Mouse (Mus musculus): ENCODE data around the gene Gm3435. TPM values are rescaled to one million over a fixed set of nuclear protein-coding genes. Genes with fewer than 3 reads are reported as not detected.
"Not testable (repeated sequence)": the region's sequence is repeated elsewhere in the genome, so short reads cannot be mapped to it uniquely, and the experiment has no call there.

Gm3435 gene
- polyA plus RNA-seq, 1 experiment, result 7.6 TPM

DNA sequence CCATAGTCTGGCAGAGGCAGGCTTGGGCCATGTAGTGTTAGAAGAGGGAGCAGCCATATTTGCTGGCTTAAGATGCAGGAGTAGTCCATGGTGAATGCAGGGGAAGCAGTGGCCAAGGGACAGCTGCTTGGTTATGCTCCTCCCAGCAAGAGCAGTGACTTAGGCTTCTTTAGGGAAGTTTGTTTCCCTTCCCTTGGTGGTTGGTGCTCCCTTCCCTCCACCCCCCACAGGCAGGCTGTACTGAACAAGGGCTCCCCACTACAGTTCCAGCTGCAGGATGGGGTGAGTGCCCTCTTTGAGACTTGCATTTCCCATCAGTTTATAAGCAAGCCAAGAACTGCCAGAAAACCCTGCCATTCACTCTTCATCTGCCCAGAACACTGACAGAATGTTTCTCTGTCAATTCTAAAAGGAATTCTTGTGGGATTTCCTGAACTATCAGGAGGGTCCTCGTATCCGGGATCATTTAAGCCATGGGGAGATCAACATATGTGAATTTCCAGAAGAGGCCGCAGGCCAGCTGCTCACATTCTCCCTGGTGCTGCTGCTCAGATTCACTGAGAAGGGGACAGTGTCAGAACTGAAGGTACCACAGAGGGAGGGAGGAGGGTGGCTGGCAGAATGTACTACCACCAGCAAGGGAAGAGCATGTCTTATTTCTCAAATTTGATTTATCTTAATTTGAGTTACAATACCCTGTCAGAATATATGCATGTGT, 11.7 kb downstream of the Gm3435 start:
- not testable (repeated sequence) for H3K27ac ChIP-seq (ENCODE audit: insufficient read depth, low read length); H3K4me1 ChIP-seq (ENCODE audit: control insufficient read depth, insufficient read depth, low read length); H3K4me3 ChIP-seq (ENCODE audit: insufficient read depth, low read length)

GRCm38 (mm10) chr17:15023878-15024492, 14.0 kb downstream of the Gm3435 start:
- not testable (repeated sequence) for H3K4me3 ChIP-seq (ENCODE audit: insufficient read depth, low read length); H3K4me1 ChIP-seq (ENCODE audit: control insufficient read depth, insufficient read depth, low read length); H3K27ac ChIP-seq (ENCODE audit: insufficient read depth, low read length)

GRCm38 (mm10) chr17:15024502-15025193, 14.7 kb downstream of the Gm3435 start:
- not testable (repeated sequence) for H3K4me1 ChIP-seq (ENCODE audit: control insufficient read depth, insufficient read depth, low read length); H3K27ac ChIP-seq (ENCODE audit: insufficient read depth, low read length); H3K4me3 ChIP-seq (ENCODE audit: insufficient read depth, low read length)

- H3K27ac ChIP-seq (ENCODE audit: insufficient read depth, low read length); H3K4me3 ChIP-seq (ENCODE audit: insufficient read depth, low read length); H3K4me1 ChIP-seq (ENCODE audit: control insufficient read depth, insufficient read depth, low read length): not testable (repeated sequence)
These were observed 15.5 kb downstream of the Gm3435 start for GRCm38 (mm10) chr17:15025513-15025912.

DNA sequence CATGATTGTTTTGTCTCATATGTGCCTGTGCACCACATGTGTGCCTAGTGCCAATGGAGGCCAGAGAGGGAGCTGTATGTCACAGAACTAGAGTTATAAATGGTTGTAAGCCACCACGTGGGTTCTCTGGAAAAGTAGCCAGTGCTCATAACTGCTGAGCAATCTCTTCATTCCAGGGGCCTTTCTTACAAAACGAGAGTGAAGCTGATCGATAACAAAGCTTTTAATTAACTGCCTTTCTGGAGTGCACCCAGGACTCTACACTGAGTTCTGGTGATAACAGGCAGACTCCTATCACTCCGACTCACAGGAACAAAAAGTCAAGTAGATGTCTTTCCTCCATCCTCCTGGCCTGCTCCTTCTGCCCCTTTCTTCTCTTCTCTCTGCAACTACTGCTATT, 21.4 kb downstream of the Gm3435 start:
- not testable (repeated sequence) for H3K4me1 ChIP-seq (ENCODE audit: control insufficient read depth, insufficient read depth, low read length); H3K27ac ChIP-seq (ENCODE audit: insufficient read depth, low read length); H3K4me3 ChIP-seq (ENCODE audit: insufficient read depth, low read length)

- H3K27ac ChIP-seq (ENCODE audit: insufficient read depth, low read length); H3K4me1 ChIP-seq (ENCODE audit: control insufficient read depth, insufficient read depth, low read length); H3K4me3 ChIP-seq (ENCODE audit: insufficient read depth, low read length): not testable (repeated sequence)
These were observed 30.5 kb downstream of the Gm3435 start for GRCm38 (mm10) chr17:15040455-15040854.

DNA sequence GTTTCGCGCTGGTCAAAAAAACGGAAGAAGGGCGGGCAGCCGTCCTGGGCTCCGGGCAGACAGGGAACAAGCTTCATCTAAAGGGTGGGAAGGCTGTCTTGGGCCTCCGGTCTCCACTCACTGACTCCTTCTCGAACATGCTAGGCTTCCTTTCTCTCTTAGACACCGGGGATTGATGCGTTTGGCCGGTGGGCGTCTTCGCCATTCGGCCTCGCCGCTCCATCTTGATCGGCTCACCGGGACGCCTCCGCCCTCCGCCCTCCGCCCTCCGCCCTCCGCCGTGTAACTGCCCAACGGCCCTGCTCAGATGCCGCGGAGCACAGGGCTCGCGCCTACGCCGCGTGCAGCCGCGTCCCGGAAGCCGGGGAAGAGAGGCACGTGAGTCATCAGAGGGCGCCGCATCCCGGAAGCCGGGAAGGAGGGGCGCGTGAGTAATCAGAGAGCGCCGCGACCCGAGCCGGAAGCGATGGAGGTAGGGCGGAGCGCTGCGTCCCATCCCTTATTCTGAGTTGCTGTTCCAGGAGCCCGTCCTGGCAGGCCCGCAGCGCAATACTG, 31.3 kb downstream of the Gm3435 start, which contains the start of the genes Ermard, Tcte3 and Gm3448:
Gene Ermard, plus strand, starts transcription at position 34 of the 555 bp plus-strand sequence.
Gene Tcte3, minus strand, starts transcription at position 314 of the 555 bp plus-strand sequence.
Gene Gm3448, minus strand, starts transcription at position 363 of the 555 bp plus-strand sequence.
- not testable (repeated sequence) for H3K27ac ChIP-seq (ENCODE audit: insufficient read depth, low read length); H3K4me1 ChIP-seq (ENCODE audit: control insufficient read depth, insufficient read depth, low read length); H3K4me3 ChIP-seq (ENCODE audit: insufficient read depth, low read length)

GRCm38 (mm10) chr17:15050338-15050737, 40.4 kb downstream of the Gm3435 start:
- not testable (repeated sequence) for H3K27ac ChIP-seq (ENCODE audit: insufficient read depth, low read length); H3K4me3 ChIP-seq (ENCODE audit: insufficient read depth, low read length); H3K4me1 ChIP-seq (ENCODE audit: control insufficient read depth, insufficient read depth, low read length)

DNA sequence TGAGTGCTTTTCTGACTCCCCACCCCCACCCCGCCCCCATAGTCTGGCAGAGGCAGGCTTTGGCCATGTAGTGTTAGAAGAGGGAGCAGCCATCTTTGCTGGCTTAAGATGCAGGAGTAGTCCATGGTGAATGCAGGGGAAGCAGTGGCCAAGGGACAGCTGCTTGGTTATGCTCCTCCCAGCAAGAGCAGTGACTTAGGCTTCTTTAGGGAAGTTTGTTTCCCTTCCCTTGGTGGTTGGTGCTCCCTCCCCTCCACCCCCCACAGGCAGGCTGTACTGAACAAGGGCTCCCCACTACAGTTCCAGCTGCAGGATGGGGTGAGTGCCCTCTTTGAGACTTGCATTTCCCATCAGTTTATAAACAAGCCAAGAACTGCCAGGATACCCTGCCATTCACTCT, 42.8 kb downstream of the Gm3435 start:
- not testable (repeated sequence) for H3K4me3 ChIP-seq (ENCODE audit: insufficient read depth, low read length); H3K4me1 ChIP-seq (ENCODE audit: control insufficient read depth, insufficient read depth, low read length); H3K27ac ChIP-seq (ENCODE audit: insufficient read depth, low read length)

DNA sequence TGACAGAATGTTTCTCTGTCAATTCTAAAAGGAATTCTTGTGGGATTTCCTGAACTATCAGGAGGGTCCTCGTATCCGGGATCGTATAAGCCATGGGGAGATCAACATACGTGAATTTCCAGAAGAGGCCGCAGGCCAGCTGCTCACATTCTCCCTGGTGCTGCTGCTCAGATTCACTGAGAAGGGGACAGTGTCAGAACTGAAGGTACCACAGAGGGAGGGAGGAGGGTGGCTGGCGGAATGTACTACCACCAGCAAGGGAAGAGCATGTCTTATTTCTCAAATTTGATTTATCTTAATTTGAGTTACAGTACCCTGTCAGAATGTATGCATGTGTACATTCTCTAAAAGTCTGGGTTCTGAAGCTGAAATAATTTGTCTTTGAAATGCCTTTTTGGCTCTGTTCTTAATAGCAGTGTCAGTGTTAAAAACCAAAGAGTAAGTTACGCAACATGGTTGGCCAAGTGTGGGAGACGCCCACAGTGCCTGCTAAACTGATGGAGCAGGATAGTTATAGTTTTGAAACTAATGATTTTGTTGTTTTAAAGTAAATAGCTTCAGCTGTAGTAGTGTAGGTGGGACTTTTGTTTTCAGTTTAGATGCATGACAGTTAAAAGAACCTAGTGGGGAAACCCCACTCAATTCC, 43.3 kb downstream of the Gm3435 start:
- H3K27ac ChIP-seq (ENCODE audit: insufficient read depth, low read length); H3K4me3 ChIP-seq (ENCODE audit: insufficient read depth, low read length); H3K4me1 ChIP-seq (ENCODE audit: control insufficient read depth, insufficient read depth, low read length): not testable (repeated sequence)

DNA sequence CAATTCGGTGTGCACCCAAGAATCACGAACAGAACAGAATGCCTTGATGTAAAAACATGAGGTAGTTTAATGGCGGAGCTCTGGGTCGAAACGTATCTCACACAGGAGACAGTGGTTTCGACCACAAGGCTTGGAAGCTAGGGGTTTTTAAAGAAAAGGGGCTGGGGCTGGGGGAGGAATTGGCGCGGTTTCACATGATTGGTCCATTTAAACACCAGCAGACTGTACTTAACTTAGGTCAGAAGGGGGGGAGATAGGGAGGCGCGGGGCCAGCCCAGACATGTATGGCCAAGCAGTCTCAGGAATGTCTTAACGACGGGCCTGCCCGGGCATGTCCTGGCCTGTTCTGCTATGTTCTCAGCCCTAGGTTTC, 43.8 kb downstream of the Gm3435 start:
- not testable (repeated sequence) for H3K27ac ChIP-seq (ENCODE audit: insufficient read depth, low read length); H3K4me3 ChIP-seq (ENCODE audit: insufficient read depth, low read length); H3K4me1 ChIP-seq (ENCODE audit: control insufficient read depth, insufficient read depth, low read length)
